Mouse (Mus musculus): Measurements from ENCODE around the gene Tspan10. TPM values are rescaled to one million over a fixed set of nuclear protein-coding genes. Genes with fewer than 3 reads are reported as not detected.

The Tspan10 gene
- total RNA-seq, 2 experiments from 2014 or later, result 1.8 TPM; not detected in 1

DNA sequence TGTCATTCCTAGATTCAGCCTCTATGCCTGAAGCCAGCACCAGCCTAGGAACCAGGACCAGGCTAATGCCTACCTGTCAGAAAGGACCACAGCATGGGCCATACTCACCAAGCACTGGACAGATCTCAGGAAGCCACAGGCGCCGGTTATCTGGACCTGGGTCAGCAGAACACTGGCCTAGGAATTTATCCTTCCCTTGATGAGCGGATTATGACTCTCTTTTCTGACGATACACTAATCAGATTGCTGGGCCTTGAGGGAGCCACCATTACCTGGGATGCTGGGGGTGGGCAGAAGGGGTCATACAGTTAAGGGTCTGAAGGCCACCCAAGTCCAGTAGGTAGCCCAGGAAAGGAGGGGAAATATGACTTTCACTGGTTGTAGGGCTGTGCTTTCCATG is 10.9 kb downstream of the Tspan10 start, which contains the start of gene Pde6g:
Gene Pde6g, minus strand, starts transcription at position 195 of the 400 bp plus-strand sequence.
- ATAC-seq (replicated peaks; ENCODE audit: low FRiP score, poor library complexity, severe bottlenecking), result no peak

DNA sequence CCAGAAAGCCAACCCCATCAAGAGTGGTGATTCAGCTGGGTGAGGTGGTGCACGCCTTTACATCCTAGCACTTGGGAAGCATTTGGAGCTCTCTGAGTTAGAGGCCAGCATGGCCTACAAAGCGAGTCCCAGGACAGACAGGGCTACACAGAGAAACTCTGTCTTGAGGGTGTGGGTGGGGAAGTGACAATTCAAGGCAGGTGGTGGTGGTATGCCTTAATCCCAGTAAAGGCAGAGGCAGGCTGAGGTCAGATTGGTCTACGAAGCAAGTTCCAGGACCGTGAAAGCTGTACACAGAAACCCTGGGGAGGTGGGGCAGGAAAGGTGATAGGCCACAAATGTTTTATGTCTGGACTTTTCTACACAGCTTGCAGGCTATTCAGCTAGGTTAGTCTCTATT is 12.5 kb downstream of the Tspan10 start:
- ATAC-seq (replicated peaks; ENCODE audit: low FRiP score, poor library complexity, severe bottlenecking), result no peak

DNA sequence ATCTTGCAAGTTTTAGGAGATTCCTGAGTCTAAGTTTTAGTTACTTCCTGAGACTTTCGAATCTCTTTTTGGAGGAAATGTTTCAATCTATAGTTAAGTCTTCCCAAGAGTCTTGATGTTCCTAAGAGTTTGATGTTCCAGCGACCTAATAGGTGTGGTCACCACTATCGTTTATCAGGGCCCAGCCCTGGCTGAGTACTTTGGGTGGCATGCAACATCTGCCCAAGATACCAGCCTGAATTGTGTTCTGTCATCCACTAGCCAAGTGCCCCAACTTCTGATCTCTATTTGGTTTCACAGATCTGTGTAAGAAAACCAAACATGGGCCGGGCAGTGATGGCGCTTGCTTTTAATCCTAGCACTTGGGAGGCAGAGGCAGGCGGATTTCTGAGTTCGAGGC is 13.0 kb downstream of the Tspan10 start:
- ATAC-seq (replicated peaks; ENCODE audit: low FRiP score, poor library complexity, severe bottlenecking), result peak; percentile 72

DNA sequence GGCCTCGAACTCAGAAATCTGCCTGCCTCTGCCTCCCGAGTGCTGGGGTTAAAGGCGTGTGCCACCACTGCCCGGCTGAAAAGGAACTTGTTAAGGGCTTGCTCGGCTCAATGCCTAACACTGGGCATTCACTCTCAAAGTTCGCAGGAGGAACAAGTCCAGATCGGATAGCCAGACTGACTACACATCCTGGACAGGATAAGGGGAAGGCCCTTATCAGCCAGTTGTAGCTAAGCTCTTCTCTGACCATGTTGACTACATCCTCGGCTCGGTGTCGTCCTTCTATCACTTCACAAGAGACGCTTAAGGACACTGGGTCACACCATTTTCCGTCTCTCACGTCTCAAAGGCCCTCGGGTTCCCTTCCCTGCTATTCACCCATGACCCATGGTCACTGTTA is 14.9 kb downstream of the Tspan10 start:
- peak; percentile 37 for ATAC-seq (replicated peaks; ENCODE audit: low FRiP score, poor library complexity, severe bottlenecking)

DNA sequence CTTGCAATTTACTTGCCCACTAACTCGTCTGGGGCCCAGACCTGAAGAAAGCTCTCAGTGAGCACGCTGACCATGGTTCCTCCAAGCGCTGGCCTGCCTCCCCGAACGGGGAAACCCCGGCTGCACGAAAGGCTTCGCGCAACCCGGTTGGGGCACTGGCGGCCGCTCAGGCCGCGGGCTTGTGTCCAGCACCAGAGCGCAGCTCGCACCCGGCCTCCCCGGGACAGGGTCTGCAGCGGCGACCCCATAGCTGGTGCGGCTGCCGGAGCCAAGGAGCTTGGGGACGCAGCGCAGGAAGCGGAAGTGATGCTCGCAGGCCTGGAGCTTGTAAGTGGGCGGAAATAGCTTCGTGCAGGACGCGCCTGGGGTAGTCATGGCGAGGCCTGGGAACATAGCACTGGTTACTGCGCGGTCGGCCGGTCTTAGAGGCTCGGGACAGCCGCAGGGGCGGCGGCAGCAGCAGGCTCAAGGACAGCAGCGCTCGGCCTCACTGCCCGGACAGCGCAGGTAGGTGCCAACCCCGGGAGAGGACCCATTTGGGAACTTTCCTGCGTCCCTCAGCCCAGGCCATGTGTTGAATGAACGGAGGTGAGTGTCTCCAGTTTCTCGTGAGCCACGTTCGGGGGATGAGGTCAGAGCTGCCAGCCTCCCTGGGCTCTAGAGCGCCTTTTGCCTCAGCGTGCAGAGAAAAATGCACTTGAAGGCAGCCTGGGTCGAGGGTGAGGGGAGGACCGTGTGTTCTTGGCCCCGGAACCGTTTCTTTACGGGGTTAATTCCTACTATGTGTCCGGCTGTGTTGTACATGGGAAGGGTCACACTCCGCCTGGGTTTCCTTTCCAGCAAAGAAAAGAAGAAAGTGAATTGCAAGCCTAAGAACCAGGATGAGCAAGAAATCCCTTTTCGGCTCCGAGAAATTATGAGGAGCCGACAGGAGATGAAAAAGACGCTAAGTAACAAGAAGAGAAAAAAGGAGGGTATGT is 15.6 kb downstream of the Tspan10 start, which contains the start of the genes Oxld1 and Ccdc137:
Gene Oxld1, minus strand, starts transcription at position 297 of the 980 bp plus-strand sequence.
Gene Ccdc137, plus strand, starts transcription at position 344 of the 980 bp plus-strand sequence.
- peak; percentile 68 for ATAC-seq (replicated peaks; ENCODE audit: low FRiP score, poor library complexity, severe bottlenecking)

DNA sequence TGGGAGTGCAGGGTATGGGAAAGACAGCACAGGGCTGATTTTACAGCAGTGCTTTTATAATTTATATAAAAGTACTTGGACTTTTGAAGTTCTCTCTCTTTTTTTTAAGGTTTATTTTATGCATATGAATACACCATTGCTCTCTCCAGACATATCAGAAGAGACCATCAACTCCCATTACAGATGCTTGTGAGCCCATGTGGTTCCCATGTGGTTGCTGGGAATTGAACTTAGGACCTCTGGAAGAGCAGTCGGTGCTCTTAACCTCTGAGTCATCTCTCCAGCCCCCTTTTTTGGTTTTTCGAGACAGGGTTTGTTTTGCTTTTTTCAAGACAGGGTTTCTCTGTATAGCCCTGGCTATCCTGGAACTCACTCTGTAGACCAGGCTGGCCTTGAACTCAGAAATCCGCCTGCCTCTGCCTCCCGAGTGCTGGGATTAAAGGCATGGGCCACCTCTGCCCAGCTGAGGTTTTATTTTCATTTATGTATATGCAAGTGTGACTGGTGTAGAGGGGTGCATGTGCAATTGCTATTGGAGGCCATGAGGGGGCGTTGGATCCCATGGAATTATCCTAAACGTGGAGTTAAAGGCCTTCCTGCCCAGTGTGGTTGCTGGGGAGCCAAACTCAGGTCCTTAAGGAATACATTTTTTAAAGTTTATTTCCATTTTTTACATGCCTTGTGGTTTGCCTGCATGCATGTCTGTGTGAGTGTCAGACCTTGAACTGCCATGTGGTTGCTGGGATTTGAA is 16.6 kb downstream of the Tspan10 start:
- no peak for ATAC-seq (replicated peaks; ENCODE audit: low FRiP score, poor library complexity, severe bottlenecking)

DNA sequence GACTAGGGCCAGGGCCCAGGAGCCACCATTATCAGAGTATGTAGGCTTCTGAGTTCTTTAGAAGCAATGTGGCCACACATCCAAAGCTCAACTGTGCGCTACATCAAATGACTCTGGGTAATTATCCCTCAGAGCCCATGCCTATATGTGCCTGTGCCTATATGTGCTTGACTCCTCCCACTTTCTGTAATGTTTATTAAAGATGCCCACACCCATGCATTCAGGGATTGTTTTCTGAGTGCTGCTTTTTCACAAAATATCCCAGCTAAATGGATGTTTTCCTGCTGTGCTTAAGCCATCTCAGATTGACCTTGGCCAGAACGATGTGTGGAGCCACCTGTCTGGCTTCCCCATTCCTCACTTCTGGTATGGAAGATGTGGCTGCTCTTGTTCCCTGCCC is 21.1 kb downstream of the Tspan10 start:
- ATAC-seq (replicated peaks; ENCODE audit: low FRiP score, poor library complexity, severe bottlenecking), result no peak

DNA sequence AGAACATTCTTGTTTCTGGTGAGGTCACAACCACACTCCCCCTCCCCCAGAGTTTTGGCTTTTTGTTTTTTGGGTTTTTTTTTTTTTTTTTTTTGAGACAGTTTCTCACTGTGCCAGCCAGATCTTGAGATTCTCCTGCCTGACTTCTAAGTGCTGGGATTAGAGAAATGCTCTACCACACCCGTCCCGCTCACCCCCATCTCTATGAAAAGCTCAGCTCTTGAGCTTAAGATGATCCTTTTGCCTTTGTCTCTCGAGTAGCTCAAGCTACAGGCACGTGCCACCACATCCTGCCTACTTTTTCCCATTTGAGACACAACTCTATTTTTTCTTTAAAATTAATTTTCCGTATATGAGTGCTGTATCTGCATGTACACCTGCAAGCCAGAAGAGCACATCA is 21.9 kb downstream of the Tspan10 start:
- no peak for ATAC-seq (replicated peaks; ENCODE audit: low FRiP score, poor library complexity, severe bottlenecking)

DNA sequence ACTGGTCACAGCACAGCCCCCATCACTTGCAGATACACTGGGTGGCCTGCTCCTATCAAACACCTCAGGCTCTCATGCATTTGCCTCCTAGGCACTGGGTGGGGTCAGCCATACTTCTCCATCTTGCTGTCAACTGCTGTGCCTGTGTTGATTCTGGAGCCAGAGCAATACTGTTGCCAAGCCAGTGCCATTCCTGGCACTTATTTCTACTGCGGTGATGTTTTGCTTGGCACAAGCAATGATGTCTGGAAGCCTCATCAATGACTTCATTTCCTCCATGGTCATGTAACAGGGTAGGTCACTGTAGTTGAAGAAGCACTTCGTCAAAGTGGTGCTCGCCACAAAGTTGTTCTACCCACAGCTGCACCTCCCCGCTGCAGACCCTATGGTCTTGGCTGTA is 23.1 kb downstream of the Tspan10 start:
- ATAC-seq (replicated peaks; ENCODE audit: low FRiP score, poor library complexity, severe bottlenecking), result no peak

DNA sequence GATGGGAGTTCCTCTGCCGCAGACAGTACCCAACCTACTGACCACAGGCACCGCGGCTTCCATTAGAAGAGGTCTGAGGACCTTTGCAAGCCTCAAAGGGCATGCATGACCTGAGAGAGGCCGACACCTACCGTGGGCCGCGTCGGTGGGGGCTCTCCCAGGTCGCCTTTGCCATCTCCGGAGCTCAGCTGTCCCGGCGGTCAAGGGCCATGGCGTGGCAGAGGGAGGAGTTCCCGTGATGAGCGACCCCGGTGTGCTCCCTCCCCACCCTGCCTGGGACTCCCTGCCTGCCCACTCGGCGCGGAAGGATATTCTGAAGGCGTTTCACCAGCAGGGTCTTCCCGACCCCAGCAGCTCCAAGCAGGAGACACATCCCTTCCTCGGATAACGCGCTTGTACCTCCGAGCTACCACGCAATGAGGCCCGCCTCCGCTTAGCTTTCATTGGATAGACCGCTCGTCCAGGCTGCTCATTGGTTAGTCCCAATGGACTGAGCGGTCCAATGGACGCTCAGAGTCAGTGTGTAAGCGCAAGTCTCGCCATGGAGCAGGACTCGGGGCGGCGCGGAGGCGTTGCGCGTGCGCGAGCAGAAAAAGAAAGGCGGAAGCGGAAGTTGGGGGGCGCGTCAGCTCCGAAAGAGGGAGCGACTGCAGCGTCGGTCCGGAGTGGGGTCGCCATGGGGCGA is 24.7 kb downstream of the Tspan10 start, which contains the start of gene Arl16:
Gene Arl16, minus strand, starts transcription at position 557 of the 685 bp plus-strand sequence.
- ATAC-seq (replicated peaks; ENCODE audit: low FRiP score, poor library complexity, severe bottlenecking), result peak; percentile 96

DNA sequence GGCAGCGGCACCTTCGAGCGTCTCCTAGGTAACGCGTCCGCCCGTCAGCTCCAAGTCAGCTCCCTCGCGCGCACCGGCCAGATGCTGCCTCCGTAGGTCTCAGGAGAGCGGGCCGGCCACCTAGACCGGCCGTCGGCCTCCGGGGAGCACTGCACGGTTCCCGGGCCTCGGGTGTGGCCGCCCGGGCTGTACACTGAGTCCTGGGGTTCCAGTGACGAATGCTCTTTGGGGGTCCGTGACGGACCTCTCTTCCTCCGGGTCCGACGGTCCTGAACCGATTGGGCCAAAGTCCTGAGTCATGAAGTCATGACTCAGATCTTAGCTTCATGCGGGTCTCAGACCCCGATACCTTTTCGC is 25.3 kb downstream of the Tspan10 start:
- no peak; the same call in 1 of the 2 replicates for ATAC-seq (replicated peaks; ENCODE audit: low FRiP score, poor library complexity, severe bottlenecking)

DNA sequence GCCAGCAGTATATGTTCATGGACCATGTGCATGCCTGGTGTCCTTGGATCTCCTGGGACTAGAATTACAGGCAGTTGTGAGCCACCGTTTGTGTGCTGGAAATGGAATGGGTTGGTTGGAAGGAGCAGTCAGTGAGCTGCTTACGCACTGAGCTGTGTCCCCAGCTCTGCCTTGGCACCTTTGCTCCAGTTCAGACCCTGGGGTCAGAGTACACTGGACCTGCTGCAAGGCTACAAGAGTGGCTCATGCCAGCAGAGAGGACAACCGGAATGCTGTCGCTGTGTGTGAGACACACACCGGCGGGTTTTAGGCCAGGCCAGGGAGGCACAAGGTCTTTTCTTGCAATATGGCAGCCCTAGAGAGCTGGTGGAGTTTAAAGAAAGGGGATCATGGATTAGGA is 29.6 kb downstream of the Tspan10 start:
- ATAC-seq (replicated peaks; ENCODE audit: low FRiP score, poor library complexity, severe bottlenecking), result no peak

DNA sequence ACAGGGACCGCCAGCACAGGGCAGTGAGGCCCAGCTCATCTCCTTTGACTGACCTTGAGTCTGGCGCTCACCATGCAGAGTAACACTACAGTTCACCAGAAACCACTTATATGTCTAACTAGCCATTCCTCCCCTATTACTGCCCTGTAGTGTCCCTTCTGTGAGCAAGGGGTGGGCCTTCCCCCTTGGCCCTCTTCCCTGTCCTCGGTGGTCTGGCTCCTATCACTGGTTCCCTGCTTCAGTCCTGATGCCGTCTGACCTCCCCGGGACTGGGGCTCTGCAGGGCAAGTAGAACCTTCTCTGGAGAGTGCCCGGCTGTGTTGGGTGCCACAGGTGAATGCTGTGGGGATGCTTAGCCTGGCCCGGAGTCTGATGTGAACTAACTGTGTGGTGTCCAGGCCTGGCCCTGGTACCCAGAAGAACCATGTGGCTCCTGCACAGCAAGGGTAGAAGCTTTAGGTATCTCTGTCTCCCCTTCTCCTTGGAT is 41.0 kb downstream of the Tspan10 start:
- no peak for ATAC-seq (replicated peaks; ENCODE audit: low FRiP score, poor library complexity, severe bottlenecking)

DNA sequence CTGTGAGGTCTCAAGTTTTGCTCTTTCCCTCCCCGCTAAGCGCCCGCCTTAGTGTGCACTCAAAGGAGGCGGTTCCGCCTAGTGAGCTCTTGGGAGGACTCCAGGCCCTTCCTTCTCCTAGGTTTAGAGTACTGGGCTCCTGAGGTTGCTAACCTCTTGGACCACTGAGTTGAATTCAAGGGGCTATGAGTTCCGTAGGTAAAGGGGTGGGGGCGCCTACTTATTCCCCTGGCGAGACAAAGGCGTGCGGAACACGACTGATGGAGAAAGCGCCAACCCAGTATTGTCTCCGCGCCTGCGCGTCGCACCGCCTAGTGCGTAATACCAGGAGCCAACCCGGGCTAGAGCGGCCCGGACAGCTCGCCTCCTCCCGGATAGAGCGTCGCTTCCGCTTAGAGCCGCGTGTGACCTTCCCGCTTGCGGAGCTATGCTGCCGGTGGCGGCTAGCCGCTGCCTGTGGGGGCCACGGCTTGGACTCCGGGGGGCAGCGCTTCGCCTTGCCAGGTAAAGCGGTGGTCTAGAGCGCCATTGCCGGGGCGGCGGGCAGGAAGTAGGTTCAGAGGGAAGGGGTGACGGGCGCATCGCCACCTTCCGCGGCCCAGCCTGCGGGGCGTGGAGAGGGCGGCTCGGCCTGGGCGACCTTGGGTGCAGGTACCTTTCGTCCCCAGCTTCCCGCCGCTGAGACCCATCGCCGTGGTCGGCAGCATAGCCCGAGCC is 42.0 kb downstream of the Tspan10 start, which contains the start of gene Mrpl12:
Gene Mrpl12, plus strand, starts transcription at position 349 of the 717 bp plus-strand sequence.
- peak; percentile 86 for ATAC-seq (replicated peaks; ENCODE audit: low FRiP score, poor library complexity, severe bottlenecking)

DNA sequence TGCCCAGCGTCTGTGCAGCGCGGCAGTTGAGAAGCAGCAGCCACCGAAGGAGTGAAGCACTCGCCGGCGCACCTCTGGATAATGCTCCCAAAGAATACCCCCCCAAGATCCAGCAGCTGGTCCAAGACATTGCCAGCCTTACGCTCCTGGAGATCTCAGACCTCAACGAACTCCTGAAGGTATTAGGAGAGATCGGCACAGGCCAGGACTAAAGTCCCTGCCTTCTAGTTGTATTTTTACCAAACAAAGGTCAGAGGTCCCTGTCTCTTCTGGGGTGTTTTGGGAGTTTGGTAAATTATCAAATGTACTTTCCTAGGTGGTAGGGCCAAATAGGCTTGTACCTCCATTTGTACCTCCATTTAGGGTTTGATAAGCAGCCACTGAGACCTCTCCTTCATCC is 42.8 kb downstream of the Tspan10 start:
- ATAC-seq (replicated peaks; ENCODE audit: low FRiP score, poor library complexity, severe bottlenecking), result no peak

DNA sequence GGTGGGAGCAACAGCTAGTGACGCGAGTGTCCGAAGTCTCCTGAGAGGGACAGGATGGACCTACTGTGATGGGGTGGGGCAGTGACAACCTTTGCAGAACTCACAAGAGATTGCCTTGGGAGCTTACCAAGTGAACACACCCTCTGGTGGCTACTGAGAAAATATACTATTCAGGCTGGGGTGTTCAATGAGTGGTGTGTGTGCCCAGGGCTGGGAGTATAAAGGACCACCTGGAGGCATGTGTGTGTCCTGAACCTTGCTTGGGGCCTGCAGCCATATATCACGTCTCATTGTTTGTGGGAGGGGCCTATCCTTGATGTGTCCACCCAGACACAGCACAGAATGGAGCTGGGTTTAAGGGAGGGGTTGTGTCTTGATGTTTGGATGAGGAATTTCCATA is 46.1 kb downstream of the Tspan10 start:
- no peak for ATAC-seq (replicated peaks; ENCODE audit: low FRiP score, poor library complexity, severe bottlenecking)

DNA sequence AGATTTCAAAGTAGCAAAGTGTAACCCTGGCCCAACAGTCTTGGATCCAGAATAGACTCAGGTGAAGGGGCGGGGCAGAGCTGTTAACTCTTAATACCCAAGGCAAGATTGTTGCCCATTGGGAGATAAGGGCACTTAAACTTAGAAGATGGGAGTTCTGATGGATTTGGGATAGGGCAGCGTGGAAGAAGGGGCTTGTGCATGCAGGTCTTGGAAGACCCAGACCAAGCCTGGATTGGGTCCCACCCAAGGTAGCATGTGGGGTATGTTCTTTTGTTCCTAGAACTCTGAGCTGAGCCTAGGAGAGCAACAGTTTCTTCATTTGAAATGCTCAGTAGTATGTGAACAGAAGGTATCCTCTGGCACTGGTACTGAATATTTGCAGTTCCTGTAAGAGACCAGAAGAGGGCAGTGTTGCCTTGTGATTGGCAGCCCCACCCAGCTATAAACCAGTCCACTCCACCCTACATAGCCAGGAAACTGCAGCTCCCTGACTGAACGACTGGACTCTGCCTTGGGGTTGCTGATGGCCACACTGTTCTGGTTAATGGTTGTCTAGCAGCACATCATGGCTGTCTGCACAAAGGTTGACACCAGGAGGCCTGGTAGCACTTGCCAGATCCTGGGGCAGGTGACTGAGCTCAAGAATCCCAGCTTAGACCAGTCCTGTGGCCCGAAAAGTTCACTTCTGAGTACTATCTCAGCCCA is 46.8 kb downstream of the Tspan10 start:
- ATAC-seq (replicated peaks; ENCODE audit: low FRiP score, poor library complexity, severe bottlenecking), result peak; percentile 50

DNA sequence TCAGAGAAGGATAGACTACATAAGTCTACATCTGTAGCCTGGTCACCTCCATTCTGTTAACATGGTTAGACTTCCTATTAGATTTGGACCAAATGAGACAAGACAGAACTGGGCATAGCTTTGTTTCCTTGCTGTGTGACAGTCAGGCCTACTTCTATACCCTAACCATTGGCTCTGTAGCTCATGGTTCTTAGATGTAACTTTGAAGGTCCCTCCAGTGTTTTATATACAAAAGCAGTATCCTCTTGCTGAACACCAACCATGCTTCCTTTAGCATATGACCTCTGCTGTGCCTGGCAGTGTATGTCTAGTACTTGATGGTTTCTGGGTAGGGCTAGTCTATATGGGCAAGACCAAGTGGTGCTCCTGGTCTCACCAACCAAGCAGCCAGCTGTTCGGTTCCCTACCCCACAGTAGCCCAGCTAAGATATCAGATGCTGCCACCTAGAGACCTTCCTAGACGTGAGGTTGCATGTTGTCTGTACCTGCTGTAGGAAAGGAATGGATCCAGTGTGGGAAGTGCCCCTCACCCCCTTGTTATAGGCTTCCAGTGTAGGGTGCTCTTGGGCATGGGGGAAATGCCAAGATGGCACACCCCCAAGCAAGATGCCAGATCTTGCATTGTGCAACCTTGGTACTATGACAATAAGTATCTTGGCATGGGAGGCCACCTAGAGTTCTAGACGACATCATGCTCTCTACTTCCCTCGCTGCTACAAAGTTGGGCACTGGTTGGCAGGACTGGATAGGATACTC is 48.0 kb downstream of the Tspan10 start:
- ATAC-seq (replicated peaks; ENCODE audit: low FRiP score, poor library complexity, severe bottlenecking), result no peak

All from erythroid progenitor cell, adult 5-6 weeks (primary cell).